Mouse (Mus musculus) adrenal gland (tissue): ENCODE results near the gene Iqschfp.

Source experiments
- intact Hi-C: fragments of 180-260 bp; cut with DNase I; formaldehyde crosslinking; loops from one replicate; pipeline ENCODE4 v1.15.1; 2025

The Iqschfp gene

DNA sequence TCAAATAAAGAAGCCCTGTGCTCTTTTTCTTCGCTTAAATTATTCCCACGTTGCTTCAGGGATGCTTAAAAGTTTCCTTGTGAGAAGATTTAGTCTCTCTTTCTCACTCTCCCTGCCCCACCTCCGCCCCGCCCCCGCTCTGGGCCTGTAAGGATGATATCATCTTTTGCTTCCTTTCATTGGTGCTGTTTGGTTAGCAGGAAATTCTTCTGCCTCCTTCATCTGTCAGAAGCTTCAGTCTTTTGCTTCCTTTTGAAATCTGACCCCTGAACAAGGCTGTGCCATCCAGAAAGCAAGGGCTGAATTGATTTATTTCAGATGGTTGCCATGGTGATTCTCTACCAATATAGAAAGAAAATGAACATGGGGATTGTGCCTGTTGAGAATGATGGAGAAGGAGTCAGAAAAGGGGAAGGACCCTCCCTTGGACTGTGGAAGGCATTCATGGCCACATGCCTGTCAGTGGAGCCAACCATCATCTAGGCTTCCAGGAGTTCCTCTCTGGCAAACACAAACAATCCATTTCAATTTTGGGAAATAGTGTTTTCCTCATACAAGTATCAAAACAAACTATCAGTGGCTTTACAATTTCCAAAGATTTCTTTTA, 62.5 kb downstream of the Iqschfp start:
- intact Hi-C loops = no loop called here

DNA sequence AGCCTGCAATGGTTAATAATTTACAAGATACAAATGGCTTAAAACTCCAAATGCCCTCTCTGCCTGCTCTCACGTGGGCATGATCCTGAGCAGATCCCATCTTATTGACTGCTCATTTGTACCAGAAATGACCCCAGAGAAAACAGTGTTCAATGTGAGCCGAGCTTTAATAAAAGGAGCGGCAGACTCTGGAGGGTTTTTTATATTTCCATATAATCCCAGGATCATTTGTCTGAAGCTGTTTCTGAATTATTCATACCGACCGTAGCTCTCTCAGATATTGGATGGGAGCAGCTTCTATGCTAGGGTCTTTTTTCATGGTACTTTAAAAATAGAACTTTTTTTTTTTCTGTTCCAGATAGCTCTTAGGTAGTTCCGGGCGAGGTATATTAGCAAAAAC, 67.6 kb downstream of the Iqschfp start:
- intact Hi-C loops = no loop called here

DNA sequence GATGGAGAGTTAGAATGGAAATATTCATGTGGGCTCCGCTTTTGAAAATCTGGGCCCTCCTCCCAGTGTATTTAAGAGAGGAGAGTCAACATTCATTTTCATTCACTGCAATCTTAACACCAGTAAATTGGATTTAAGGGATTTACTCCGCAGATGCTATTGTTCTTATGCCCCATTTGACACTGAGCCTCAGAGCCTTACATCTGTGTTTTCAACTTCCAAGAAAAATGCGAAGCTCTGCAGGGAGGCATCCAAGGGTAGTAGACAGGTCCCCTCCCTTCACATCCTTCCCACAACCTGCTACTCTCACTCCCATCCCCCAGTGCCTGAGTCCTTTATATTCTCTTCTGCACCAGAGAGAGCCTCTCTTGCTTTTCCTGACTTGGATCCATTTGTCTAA, 68.1 kb downstream of the Iqschfp start:
- intact Hi-C loops = no loop called here

DNA sequence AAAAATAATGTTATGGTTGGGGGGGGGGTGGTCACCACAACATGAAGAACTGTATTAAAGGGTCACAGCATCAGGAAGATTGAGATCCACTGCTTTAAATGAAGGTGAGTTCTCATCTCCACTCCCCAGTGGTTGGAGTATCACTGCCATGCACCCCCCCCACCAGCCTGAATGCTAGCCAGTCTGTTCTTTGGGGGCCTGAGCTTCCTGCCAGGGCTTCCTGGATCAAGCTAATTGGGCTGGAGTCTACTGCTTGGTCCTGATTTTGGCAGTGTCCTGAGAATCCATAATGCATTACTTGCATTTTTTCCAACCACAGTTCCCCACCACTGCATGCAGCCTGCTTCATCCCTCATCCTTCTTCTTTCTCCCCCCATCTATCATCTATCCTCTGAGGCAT, 68.7 kb downstream of the Iqschfp start:
- intact Hi-C loops = no loop called here

DNA sequence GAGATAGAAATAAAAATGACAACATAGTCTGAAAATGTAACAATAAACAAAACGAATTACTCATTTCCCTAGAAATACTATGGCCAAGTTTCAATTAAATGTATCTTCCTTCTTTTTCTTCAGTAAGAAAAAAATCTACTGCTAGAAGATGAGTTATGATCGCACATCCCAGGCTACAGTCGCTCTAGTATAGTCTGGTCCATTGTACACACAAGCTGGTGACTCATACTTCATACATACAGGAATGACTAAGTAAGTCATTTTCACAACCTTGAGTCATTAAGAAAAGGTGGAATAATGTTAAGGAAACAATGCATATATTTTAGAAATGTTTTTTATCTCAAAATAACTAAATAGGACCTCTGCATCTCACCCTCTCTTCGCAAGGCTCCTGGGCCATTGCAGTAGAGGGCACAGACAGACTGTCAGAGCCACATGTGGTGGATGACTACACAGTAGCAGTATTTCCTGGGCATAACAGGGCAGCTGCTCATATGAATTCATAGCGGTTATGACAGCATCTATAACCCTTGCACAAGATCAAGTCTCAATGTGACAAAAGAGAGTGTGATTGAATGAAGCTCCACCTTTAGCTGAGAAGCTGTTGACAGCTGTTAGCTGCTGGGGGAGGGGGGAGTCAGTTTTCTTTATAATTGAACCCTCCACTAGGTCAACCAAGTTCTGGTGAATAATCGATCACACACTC, 70.1 kb downstream of the Iqschfp start:
- intact Hi-C loops = no loop called here

DNA sequence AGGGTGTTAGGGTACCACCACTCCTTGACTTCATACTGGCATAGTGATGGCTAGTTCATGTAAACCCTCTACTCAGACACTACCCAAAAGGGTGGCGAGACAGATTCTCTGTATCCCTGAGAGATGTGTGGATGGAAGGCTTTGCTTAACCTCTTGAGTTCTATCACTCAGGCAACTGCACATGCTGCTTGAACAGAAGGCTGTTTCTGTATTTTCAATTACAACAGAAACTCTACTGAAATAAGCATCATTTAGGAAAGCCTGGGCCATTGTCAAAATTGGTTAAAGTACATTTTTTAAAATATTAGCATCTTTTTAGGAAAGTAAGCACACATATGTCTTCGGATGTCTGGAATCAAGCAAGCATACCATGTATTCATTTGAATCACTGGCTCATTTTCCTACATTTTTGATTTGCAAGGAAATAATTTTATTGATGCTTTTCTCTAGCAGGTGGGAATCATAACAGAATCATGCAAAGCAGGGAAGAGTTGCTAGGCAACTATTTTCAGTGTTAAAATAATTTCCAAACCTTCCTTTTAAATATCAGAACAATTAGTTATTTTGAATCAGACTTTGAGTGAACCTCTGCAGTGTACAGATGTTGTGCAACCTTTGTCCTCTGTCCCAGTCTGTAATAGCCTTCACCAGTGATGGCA, 82.4 kb downstream of the Iqschfp start:
- intact Hi-C loops = no loop called here

DNA sequence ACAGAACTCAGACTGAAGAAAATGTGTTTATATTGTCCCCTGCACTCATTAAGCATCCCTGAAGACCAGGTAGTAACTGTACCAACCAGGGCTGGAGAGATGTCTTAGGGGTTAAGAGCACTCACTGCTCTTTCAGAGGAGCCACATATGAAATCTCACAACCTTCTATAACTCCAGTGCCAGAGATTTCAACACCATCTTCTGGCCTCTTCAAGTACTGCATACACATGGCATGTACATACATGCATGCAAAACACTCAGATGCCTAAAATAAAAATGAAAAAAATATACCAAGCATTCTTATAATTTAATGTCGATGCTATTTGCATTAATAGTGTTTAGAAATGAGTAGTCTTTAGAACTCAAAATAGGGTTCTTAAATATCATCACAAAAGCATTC, 88.0 kb downstream of the Iqschfp start:
- intact Hi-C loops = no loop called here

DNA sequence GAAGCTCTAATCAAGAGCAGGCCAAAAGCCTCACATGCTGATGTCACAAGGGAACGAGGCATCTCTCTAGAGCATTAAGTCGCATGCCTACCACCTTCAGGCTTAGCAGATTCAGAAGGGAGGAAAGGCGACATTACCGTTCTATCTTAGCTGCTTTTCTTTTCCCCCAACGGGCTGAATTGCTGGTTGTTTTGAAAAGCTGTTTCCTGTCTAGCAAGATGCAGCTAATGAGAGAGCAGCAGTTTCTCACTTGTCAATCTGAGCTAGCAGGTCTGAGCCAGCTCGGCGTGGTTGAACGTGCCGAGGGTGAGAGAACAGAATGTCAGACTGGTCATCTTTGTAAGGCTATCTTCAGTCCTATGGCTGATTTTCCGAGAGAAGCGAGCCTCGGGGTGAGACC, 91.3 kb downstream of the Iqschfp start:
- intact Hi-C loops = no loop called here

DNA sequence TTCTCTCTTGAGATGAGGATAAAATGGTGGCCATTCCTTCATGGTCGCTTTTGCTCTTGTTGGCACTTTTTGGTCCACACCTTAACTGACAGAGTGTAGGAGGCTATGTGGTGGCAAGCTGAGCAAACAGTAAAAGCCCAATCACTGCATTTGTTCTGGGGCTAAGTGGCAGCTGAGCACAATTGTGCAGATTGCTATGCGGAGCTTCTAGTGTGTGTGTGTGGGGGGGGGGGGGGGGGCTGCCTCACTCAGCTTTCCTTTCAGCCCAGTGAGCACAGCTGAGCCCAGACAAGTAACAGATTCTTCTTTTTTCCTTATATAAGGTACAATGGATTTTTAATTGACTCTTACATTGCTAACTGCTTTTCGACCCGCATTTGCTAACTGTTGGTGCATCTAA, 110.4 kb downstream of the Iqschfp start:
- intact Hi-C loops = no loop called here

DNA sequence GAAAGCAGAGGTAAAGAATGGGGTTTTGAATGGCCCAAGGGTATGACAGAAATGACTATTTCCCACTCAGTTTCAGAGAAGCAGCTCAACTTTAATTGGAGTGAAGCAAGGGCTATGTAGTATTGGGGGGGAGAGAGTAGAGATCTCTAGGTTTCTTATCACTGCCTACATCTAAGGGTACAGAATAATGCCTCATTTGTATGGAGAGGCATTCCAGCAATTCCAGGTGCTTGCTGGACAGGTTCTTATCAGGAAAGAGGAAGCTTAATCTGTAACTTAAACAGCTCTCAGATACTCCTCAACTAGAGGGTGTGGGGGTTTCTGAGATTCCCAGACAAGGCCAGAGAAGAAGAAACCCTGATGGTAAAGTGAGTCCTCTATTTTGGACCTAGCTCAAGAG, 120.3 kb downstream of the Iqschfp start:
- intact Hi-C loops = no loop called here

DNA sequence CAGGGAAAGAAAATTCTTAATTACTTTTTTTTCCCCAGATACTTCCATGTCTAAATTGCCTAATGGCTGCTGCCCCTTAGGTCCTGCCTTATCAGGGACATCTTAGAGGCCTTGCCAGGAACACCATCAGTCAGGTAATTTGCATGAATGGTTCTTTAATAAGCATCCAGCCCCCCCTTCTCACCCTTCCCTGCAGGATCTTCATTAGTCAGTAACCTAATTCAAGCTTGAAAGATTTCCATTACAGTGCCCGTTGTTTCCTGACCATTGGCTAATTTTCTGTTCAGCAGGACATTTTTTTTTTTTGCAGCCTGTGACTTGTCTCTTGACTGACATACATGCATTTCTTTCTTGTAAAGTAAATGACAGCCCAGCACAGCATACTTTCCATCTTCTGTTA, 123.8 kb downstream of the Iqschfp start:
- intact Hi-C loops = no loop called here

DNA sequence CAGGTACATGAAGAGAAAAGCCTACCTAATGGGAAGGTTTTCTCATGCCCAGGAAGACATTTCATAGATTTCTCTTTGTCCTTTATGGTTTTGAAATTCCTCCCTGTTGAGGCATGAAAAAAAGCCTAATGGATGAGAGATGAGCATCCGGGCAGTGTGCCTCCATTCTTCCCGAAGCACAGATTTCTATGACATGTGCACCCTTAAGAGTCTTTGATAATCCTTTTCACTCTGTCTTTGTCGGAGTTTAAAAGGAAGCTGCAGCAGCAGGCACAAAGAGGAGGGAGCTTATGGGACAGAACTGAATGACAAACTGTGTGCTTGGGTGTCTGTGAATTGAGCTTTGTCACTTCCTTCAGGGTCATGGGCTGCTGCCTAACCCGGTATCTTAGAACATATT, 127.4 kb downstream of the Iqschfp start:
- intact Hi-C loops = no loop called here

DNA sequence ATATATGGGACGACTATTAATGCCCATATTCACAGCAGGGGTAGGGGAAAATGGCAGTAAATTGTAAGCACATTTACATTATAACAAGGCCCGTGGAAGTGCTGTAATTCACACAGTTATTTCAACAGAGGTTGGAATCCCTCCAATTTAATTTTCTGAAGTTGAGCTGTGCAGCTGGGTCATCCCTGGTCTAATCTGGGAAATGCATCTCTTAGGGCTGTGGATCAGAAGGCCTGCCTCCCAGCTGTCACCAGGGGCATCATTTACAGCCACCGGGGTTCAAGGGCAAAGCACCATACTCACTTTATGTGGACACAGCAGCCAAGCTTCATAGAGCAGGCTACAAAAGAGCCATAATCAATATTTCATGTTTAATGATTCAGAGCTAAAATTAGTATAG, 144.1 kb downstream of the Iqschfp start:
- intact Hi-C loops = no loop called here

DNA sequence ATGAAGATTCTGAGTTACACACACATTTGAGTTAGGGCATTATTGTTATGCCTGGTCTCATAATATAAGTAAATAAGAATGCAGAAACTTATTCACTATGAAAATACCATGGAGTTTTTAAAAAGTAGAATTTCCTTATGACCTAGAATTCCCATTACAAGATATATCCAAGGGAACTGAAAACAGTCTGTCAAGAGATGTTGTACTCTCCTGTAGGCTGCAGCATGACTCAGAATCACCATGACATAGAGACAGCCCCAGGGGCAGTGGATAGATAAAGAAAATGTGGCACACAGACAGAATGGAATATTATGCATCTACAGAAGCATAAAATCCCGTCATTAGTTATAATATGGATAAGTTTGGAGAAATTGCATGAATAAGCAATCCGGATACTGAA, 150.9 kb downstream of the Iqschfp start:
- intact Hi-C loops = no loop called here

DNA sequence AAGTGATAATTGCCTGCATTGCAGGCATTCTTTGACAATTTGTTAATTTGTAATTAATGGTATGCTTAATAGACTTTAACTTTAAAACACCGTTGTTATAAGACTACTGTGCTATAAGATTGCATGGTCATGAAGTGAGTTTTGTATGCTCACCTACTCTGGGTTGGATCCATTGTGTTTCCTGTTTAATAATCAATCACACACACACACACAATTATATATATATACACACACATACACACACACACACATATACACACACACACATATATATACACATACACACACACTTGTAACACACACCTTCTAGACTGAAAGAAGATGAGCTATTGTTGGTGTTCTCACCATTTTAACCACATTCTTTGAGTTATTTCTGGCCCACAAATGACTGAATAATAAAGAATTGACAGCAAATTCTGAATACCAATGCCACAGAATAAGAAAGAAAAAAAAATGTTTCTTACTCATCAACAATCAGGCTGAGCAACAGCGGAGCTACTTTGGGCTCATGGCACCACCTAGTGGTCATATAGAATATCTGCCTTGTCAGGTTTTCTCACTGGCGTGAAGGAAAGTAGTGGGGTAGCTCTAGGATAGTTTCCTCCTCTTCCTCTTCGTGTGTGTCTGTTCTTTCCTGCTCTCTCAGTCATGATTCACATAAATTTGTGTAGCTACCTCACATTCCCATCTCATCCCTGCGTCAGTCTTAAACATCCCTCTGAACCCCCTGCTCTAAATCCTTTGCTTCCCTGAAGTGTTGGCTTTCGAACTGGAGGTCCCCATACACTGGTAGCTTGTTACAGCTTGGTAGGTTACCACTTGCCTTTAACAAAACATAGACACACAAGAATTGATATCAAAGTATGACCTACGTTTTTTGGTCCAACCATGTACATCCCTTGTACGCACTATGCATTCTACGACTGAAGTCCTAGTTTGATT, 153.7 kb downstream of the Iqschfp start:
- intact Hi-C loops = loop anchor here (5.0 kb wide), 2 partner anchors 423 to 533 kb away; no protein-coding TSS in a partner anchor

DNA sequence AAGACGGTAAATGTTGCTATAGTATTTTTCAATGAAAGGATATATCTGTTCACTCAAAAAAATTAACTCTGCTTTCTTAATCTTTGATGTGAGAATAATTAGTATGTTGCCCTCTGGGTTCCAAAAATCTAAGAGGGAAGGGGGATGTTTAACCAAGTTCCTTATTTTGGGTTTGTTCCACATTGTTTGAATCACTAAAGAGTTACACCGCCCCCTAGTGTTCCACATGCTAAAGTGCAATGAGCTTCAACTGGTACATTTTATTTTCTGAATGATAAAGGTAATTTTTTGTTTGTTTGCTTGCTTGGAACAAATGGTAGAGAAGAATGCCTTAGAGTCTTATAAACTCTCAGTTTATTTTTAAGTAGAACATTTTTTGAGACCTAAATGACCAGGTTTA, 161.5 kb downstream of the Iqschfp start:
- intact Hi-C loops = loop anchor here (10.0 kb wide), 1 partner anchor 661 kb away; no protein-coding TSS in a partner anchor

DNA sequence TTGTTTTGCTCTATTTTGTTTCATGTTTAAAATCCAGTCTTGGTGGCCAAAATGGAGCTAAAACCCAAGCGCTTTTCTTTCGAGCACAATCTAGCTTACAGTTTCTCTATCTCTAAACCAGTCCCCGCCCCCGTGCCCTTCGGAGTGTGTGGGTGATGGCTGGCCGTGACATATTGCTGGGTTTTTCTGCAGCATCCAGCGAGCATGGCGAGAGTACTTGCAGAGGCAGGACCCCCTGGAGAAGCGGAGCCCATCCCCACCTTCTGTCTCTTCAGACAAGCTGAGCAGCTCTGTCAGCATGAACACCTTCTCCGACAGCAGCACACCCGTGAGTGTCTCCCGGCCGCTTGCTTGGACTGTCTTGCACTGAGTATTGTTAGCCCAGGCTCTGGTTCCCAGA, 163.0 kb downstream of the Iqschfp start:
- intact Hi-C loops = loop anchor here (10.0 kb wide), 1 partner anchor 660 kb away; no protein-coding TSS in a partner anchor

DNA sequence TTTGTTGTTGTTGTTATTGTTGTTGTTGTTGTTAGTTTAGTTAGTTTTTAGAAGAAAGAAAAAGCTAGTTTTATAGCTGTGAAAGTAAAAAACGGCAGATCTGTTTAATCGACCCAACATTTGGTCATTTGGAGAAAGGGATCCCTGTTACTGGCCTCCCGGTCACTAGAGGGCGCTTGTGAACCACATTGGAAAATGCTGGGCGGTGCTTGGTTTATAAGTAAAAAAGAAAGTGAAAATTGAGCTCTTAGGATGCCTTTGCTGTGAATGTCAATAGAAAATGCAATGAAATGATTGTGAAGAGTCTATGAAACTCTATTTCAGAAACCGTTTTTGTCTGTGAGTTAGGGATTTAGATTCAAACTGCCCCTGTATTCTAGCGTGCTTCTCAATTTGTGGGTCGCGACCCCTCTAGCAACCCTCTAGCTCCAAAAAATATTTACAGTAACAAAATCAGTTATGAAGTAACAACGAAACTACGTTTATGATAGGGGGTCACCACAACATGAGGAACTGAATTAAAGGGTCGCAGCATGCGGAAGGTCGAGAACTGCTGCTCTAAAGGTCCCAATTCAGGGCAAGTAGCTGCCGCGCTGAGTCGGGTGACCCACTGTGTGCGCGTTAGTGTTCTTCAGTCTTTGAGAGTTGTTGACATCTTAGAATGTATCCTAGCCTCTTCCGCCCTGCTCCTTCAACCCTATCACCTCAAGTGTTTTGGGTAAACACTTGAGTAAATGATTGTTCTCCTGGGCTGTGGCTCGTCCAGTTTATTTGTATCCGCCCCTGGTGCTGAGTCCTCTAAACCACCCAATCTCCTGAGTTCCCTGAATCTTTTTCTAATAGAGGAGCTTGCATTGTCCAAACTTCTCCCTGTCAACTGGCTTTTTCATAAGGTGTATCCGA, 164.6 kb downstream of the Iqschfp start:
- intact Hi-C loops = loop anchor here (2.0 to 10.0 kb wide), 2 partner anchors 486 to 658 kb away; no protein-coding TSS in a partner anchor

DNA sequence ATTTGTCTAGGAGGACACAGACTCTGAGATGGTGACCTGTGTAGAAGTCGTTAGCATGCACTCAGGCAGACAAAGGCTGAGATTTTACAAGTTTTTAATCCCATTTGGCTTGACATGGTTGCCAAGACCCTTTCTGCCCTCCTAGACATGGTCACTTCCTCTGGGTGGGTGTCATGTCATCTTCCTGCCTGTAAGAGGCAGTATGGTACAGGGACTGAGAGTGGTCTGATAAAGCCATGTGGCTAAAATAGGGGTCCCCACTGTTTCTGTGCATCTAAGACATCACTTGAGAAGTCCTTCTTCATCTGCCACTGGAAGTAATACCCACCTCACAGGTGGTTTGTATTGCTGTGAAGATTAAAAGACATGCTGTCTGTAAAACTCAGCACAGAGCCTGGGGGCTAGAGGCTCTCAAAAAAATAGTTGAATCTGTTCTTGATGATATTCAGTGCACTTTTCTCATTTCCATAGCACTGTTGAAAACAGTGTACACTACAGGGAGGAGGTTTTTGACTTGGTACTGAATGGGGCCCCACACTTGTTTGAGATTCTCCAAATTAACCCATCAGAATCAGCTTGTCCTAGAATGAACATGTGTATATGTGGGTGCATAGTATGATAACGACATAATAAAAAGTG, 167.2 kb downstream of the Iqschfp start:
- intact Hi-C loops = loop anchor here (10.0 kb wide), 1 partner anchor 656 kb away; no protein-coding TSS in a partner anchor

DNA sequence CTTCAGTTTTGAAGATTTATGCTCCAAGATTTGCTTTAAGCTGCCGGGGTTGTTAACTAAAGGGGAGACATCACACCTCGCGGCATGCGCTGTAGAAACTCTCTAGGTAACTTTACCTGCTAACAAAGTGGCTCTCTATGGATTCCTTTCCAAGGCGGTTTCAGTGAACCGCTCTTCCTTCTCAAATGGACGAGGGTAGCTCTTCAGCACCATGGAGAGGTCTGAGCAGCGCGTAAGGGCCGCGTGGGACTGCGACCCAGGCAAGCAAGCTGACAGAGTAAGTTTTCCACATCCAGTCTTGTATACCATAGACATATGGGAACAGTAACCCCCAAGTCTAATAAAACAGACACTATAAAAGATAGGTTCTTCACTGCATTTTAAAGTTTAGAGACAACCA, 172.7 kb downstream of the Iqschfp start, which contains the start of gene Schip1:
Gene Schip1, plus strand, starts transcription at position 72 of the 400 bp plus-strand sequence.
- intact Hi-C loops = no loop called here
